Comparison of ENCODE assay signal across 13 mouse cellular contexts in the genomic region with DNA sequence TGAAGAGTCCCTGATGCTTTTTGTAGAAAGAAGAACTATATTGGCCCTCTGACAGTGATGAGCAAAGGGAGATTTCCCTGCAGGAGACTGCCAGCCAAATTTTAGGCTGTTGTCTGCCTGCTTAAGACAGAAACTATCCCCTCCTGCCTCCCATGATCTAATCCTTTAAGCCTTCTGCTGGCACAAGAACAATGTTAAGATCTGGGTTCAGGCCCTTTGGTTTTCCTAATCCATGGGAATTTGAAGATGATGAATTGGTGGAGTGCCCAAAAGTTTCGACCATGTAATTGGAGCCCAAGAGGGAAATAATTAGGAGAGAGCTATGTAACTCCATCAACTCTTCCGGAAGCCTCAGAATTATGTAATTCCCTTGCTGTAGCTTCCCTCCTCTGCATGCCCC.
DNase-seq lines count a peak whose midpoint lies in the region; ATAC-seq and TF ChIP-seq lines count a peak whose summit lies in the region.
"Had no signal": no experiment of that assay in that cellular context is flagged by ENCODE, and none has a peak within 500 bp of the region (broad histone marks: within the 10 kb centered on the region; RNA-seq: fewer than 3 reads in every experiment).

No protein-coding gene starts in this region.

- in situ Hi-C loops in Patski (cut with MboI; ENCODE audit: low pct_unique_long_range_greater_than_20kb), result no loop called here

- H3K27me3 ChIP-seq in Patski, result no peaks in the 10 kb centered on the region
- H3K27me3 ChIP-seq in heart, embryonic 15.5 days, result no peaks in the 10 kb centered on the region
- no peaks in the 10 kb centered on the region for H3K27me3 ChIP-seq in forebrain, embryonic 12.5 days
- H3K27me3 ChIP-seq: liver, embryonic 13.5 days had no signal

- no peak overlapping the region for H3K9ac ChIP-seq in heart, embryonic 15.5 days
- H3K9ac ChIP-seq in forebrain, embryonic 12.5 days, result no peak overlapping the region
- H3K9ac ChIP-seq: liver, embryonic 13.5 days had no signal

- 0 out of 2 replicates have a peak, but pooled peaks have one; percentile 59 for ATAC-seq in frontal cortex, adult (ENCODE audit: low TSS enrichment)
- peak; percentile 85 for ATAC-seq in Patski
- no peak for ATAC-seq in heart, embryonic 15.5 days (replicated peaks; ENCODE audit: insufficient number of reproducible peaks, insufficient read depth, low FRiP score, low read depth)
- ATAC-seq in megakaryocyte, adult 5-6 weeks (ENCODE audit: poor library complexity, severe bottlenecking), result no peak
- no peak for ATAC-seq in forebrain, embryonic 12.5 days (ENCODE audit: low FRiP score)
- ATAC-seq: forebrain, embryonic 16.5 days had no signal

- DNase-seq in frontal cortex, adult 2 months (ENCODE audit: extremely low spot score in 1 of 2, low spot score in 1 of 2), result no peak
- peak; percentile 18 for DNase-seq in lung, postnatal 25 days (ENCODE audit: low spot score)
- no peak for DNase-seq in lung, postnatal 14 days
- peak; percentile 87 for DNase-seq in Patski (ENCODE audit: low read depth, low spot score)
- DNase-seq: B cell, adult 2 months; cerebellum, adult 8-10 months; liver, embryonic 13.5 days had no signal

- no peak overlapping the region for H3K4me2 ChIP-seq in heart, embryonic 15.5 days
- no peak overlapping the region for H3K4me2 ChIP-seq in forebrain, embryonic 12.5 days
- H3K4me2 ChIP-seq: liver, embryonic 13.5 days had no signal

- peak overlapping the region; percentile 89 for H3K27ac ChIP-seq in heart, embryonic 15.5 days
- no peak overlapping the region for H3K27ac ChIP-seq in forebrain, embryonic 12.5 days
- H3K27ac ChIP-seq: kidney, postnatal 0 days; liver, embryonic 13.5 days had no signal

- no peak overlapping the region for H3K4me3 ChIP-seq in heart, embryonic 15.5 days
- H3K4me3 ChIP-seq in forebrain, embryonic 12.5 days (replicated peaks), result no peak overlapping the region
- H3K4me3 ChIP-seq: liver, embryonic 13.5 days had no signal

- POLR2A ChIA-PET in Patski (lab: Charles Lee), result no interaction called here

- H3K9me3 ChIP-seq in heart, embryonic 15.5 days (replicated peaks), result no peaks in the 10 kb centered on the region
- peaks cover 4% of the 10 kb centered on the region; the same call in 1 of the 2 replicates for H3K9me3 ChIP-seq in forebrain, embryonic 12.5 days
- H3K9me3 ChIP-seq: liver, embryonic 13.5 days had no signal

- no peak for TF ChIP-seq CTCF in Patski (IDR thresholded peaks at IDR 0.05)

- H3K4me1 ChIP-seq in heart, embryonic 15.5 days (replicated peaks), result peaks cover 19% of the 10 kb centered on the region
- H3K4me1 ChIP-seq in forebrain, embryonic 12.5 days, result peaks cover 13% of the 10 kb centered on the region

- WGBS in heart, embryonic 15.5 days, result 74% methylated on average over 2 of the region's 2 CpGs
- 10% methylated on average over 2 of the region's 2 CpGs for WGBS in forebrain, embryonic 12.5 days

- H3K36me3 ChIP-seq in heart, embryonic 15.5 days, result no peaks in the 10 kb centered on the region
- no peaks in the 10 kb centered on the region for H3K36me3 ChIP-seq in forebrain, embryonic 12.5 days (replicated peaks)
- H3K36me3 ChIP-seq: liver, embryonic 13.5 days had no signal

- CTCF ChIA-PET in Patski (lab: Charles Lee), result no interaction called here

Comparison
In these comparisons a context has a peak if more than half of its experiments do, and no peak if none do; other contexts are left out.
1. DNase-seq: peak in lung, postnatal 25 days (single experiment) and Patski (single experiment); none in frontal cortex, adult 2 months (0 of 2) and lung, postnatal 14 days (single experiment).
2. ATAC-seq: peak in frontal cortex, adult (single experiment) and Patski (single experiment); none in heart, embryonic 15.5 days (single experiment), megakaryocyte, adult 5-6 weeks (single experiment) and forebrain, embryonic 12.5 days (single experiment).